Mouse (Mus musculus): ENCODE measurements around the gene Cspg4.
"Not testable (repeated sequence)": the region's sequence is repeated elsewhere in the genome, so short reads cannot be mapped to it uniquely, and the experiment has no call there.

Cspg4 gene

GRCm38 (mm10) chr9:56926025-56926360 lies 61.2 kb downstream of the Cspg4 start:
- DNase-seq (ENCODE audit: low read depth, low spot score), result no peak

GRCm38 (mm10) chr9:56926387-56926786 lies 61.6 kb downstream of the Cspg4 start:
- no peak for DNase-seq (ENCODE audit: low read depth, low spot score)

- no peak for DNase-seq (ENCODE audit: low read depth, low spot score)
Observed at GRCm38 (mm10) chr9:56927191-56928012, 62.6 kb downstream of the Cspg4 start.

GRCm38 (mm10) chr9:56928041-56928811 lies 63.4 kb downstream of the Cspg4 start, which contains the start of gene Snx33:
Gene Snx33 (minus strand): TSS chr9:56928371.
- DNase-seq (ENCODE audit: low read depth, low spot score), result peak; percentile 91

- DNase-seq (ENCODE audit: low read depth, low spot score), result no peak
Observed at GRCm38 (mm10) chr9:56929496-56929895, 64.7 kb downstream of the Cspg4 start.

GRCm38 (mm10) chr9:56930556-56930955 lies 65.7 kb downstream of the Cspg4 start:
- no peak for DNase-seq (ENCODE audit: low read depth, low spot score)

GRCm38 (mm10) chr9:56936861-56937222 lies 72.0 kb downstream of the Cspg4 start:
- no peak for DNase-seq (ENCODE audit: low read depth, low spot score)

GRCm38 (mm10) chr9:56937223-56938160 lies 72.7 kb downstream of the Cspg4 start, which contains the start of gene Imp3:
Gene Imp3 (plus strand): TSS chr9:56937475.
- DNase-seq (ENCODE audit: low read depth, low spot score), result peak; percentile 95

GRCm38 (mm10) chr9:56938374-56938773 lies 73.5 kb downstream of the Cspg4 start:
- no peak for DNase-seq (ENCODE audit: low read depth, low spot score)

GRCm38 (mm10) chr9:56947481-56947880 lies 82.6 kb downstream of the Cspg4 start:
- peak; percentile 46 for DNase-seq (ENCODE audit: low read depth, low spot score)

GRCm38 (mm10) chr9:56948699-56949098 lies 83.9 kb downstream of the Cspg4 start:
- DNase-seq (ENCODE audit: low read depth, low spot score), result not testable (repeated sequence)
